Mouse (Mus musculus): ENCODE measurements around the gene Ampd2. TPM values are rescaled to one million over a fixed set of nuclear protein-coding genes. Genes with fewer than 3 reads are reported as not detected.

Gene Ampd2
- polyA plus RNA-seq (2015; fragmentation: Nextera tagmentation; extraction: Ambion mirVana) = 55.7 and 64.3 TPM in 2 replicates

DNA sequence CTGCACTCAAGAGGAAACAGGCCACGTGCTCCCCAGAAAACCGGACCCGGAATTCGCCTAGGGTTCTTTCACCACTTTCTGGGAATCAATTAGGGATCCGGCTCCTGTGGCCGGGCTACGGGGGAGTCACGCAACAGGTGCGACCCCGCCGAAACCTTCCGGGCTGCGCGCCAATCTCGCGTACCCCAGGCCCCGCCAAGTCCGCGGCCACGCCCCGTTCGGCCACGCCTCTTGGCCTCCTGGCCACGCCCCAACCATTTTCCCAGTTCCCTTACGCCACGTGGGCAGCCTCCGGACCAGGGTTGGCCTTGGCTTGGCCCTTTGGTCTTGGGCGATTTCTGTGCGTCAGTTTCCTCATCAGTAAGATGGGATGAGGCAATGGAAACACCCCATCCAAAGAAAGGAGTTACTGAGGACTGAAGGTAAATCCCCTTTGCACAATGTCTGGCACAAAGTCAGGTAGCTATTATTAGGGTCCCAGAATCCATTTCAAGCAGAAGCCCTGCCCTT lies at the start of gene Ampd2:
Ampd2 (minus strand) TSS at position 182 of the 510 bp plus-strand sequence.
- Histone ChIP-seq H3K4me2 (ENCODE audit: low read length) (peak within 1 kb of the TSS; percentile 100), H3K4me1 (replicated peaks; ENCODE audit: control insufficient read depth, insufficient read depth, low read length) (peaks cover 43% of the 10 kb centered on the region), H3K4me3 (replicated peaks; ENCODE audit: low read length) (peak within 1 kb of the TSS; percentile 62), H3K27ac (ENCODE audit: low read length) (peak within 1 kb of the TSS; percentile 57), H3K27me3 (replicated peaks; ENCODE audit: control insufficient read depth, insufficient read depth, low read length) (no peaks in the 10 kb centered on the region), H3K36me3 (ENCODE audit: control insufficient read depth, insufficient read depth) (no peaks in the 10 kb centered on the region), H3K9ac (replicated peaks; ENCODE audit: low read depth, low read length) (peak within 1 kb of the TSS; percentile 69), H3K9me3 (ENCODE audit: control insufficient read depth, low read length) (no peaks in the 10 kb centered on the region)
- no peak for ATAC-seq
- WGBS = under 1% methylated on average over 29 of the region's 29 CpGs

DNA sequence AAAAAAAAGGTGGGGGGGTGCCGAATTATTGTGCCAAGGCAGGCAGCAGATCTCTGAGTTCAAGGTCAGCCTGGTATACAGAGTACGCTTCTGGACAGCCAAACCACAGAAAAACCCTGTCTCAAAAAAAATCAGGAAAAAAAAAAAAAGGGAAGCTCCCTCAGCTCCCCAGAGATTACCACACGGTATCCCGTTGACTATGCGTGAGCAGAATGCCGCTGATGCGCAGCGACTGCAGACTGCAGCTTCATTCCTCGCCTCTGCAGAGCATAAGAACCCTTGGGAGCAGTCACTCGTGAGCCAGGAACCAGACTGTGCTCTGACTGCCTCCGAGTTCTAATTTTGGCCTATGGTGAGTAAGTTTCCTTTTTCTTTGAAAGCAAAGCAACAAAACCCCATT lies 48.2 kb upstream of the Ampd2 start:
- H3K4me3 ChIP-seq (replicated peaks; ENCODE audit: low read length) = no peak overlapping the region
- no peaks in the 10 kb centered on the region for H3K27me3 ChIP-seq (replicated peaks; ENCODE audit: control insufficient read depth, insufficient read depth, low read length)
- H3K36me3 ChIP-seq (ENCODE audit: control insufficient read depth, insufficient read depth) = peaks cover 2% of the 10 kb centered on the region; the same call in 1 of the 2 replicates
- ATAC-seq = peak; percentile 73; the same call in 1 of the 2 replicates
- no peak overlapping the region for H3K27ac ChIP-seq (ENCODE audit: low read length)
- no peak overlapping the region for H3K9ac ChIP-seq (replicated peaks; ENCODE audit: low read depth, low read length)
- H3K9me3 ChIP-seq (ENCODE audit: control insufficient read depth, low read length) = no peaks in the 10 kb centered on the region
- WGBS = 71% methylated on average over 11 of the region's 11 CpGs
- H3K4me1 ChIP-seq (replicated peaks; ENCODE audit: control insufficient read depth, insufficient read depth, low read length) = peaks cover 7% of the 10 kb centered on the region
- H3K4me2 ChIP-seq (ENCODE audit: low read length) = no peak overlapping the region

DNA sequence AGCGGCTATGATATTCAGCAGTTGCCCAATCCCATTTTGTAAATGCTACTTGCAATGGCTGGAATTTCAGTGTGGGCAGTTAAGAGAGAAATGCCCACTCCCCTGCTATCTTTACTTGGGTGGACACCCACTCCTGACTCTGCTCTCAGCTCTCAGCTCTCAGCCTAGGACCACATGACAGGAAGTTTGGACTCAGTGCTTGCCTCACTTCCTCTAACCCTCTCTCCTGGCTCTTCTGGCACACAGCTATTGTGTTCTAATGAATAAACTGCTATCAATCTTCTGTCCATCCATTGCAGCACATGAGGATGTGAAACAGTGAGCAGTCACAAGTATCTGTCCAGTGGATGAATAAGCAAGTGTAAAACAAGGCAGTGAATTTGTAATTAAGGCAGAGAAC lies 46.0 kb upstream of the Ampd2 start:
- Histone ChIP-seq H3K4me2 (ENCODE audit: low read length) (no peak overlapping the region), H3K27me3 (replicated peaks; ENCODE audit: control insufficient read depth, insufficient read depth, low read length) (no peaks in the 10 kb centered on the region), H3K9ac (replicated peaks; ENCODE audit: low read depth, low read length) (no peak overlapping the region), H3K27ac (ENCODE audit: low read length) (no peak overlapping the region), H3K36me3 (ENCODE audit: control insufficient read depth, insufficient read depth) (peaks cover 2% of the 10 kb centered on the region; the same call in 1 of the 2 replicates), H3K9me3 (ENCODE audit: control insufficient read depth, low read length) (no peaks in the 10 kb centered on the region), H3K4me1 (replicated peaks; ENCODE audit: control insufficient read depth, insufficient read depth, low read length) (0 out of 2 replicates have a peak, but pooled peaks cover 2% of the 10 kb centered on the region), H3K4me3 (replicated peaks; ENCODE audit: low read length) (no peak overlapping the region)
- ATAC-seq = no peak
- WGBS = 84% methylated on average over 1 of the region's 1 CpGs

DNA sequence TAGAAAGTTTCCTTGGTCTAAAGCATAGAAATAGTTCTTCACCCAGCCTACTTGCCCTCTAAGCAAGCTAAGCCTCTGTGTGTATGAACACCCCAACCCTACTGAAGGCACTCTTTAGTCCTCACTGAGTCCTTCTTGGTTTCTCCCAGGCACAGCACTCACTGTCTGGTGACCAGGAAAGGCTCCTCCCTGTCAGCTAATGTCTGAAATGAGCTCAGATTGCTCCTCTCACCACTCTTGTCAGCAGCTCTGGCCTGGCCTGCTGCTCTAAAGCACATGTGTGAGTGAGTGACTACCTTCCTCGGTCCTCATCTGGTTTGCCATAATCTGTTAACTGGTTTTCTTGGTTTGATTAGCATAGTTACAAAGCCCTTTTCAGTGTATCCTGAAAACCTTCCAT lies 45.4 kb upstream of the Ampd2 start:
- 83% methylated on average over 1 of the region's 1 CpGs for WGBS
- Histone ChIP-seq H3K27me3 (replicated peaks; ENCODE audit: control insufficient read depth, insufficient read depth, low read length) (no peaks in the 10 kb centered on the region), H3K9me3 (ENCODE audit: control insufficient read depth, low read length) (no peaks in the 10 kb centered on the region), H3K27ac (ENCODE audit: low read length) (no peak overlapping the region), H3K4me1 (replicated peaks; ENCODE audit: control insufficient read depth, insufficient read depth, low read length) (0 out of 2 replicates have a peak, but pooled peaks cover 2% of the 10 kb centered on the region), H3K4me3 (replicated peaks; ENCODE audit: low read length) (no peak overlapping the region), H3K9ac (replicated peaks; ENCODE audit: low read depth, low read length) (no peak overlapping the region), H3K36me3 (ENCODE audit: control insufficient read depth, insufficient read depth) (no peaks in the 10 kb centered on the region), H3K4me2 (ENCODE audit: low read length) (no peak overlapping the region)
- no peak for ATAC-seq

DNA sequence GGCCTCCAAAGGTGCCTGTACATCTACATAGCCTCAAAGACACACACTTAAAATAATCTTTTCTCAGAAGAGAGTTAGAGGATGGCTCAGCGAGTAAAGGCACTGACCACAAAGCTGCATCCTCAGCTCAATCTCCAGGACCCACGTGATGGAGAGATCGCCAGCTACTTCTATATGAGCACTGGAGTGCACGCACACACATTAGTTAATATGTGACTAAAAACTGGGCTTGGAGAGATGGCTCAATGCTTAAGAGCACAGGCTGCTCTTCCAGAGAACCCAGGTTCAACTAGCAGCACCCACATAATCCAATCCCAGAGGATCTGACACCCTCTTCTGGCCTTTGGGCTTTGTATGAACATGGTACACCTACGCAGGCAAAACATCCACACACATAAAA lies 44.8 kb upstream of the Ampd2 start:
- Histone ChIP-seq H3K27me3 (replicated peaks; ENCODE audit: control insufficient read depth, insufficient read depth, low read length) (no peaks in the 10 kb centered on the region), H3K9me3 (ENCODE audit: control insufficient read depth, low read length) (no peaks in the 10 kb centered on the region), H3K27ac (ENCODE audit: low read length) (no peak overlapping the region), H3K4me2 (ENCODE audit: low read length) (no peak overlapping the region), H3K9ac (replicated peaks; ENCODE audit: low read depth, low read length) (no peak overlapping the region), H3K4me3 (replicated peaks; ENCODE audit: low read length) (no peak overlapping the region), H3K36me3 (ENCODE audit: control insufficient read depth, insufficient read depth) (no peaks in the 10 kb centered on the region), H3K4me1 (replicated peaks; ENCODE audit: control insufficient read depth, insufficient read depth, low read length) (0 out of 2 replicates have a peak, but pooled peaks cover 2% of the 10 kb centered on the region)
- ATAC-seq = no peak
- 97% methylated on average over 5 of the region's 5 CpGs for WGBS

DNA sequence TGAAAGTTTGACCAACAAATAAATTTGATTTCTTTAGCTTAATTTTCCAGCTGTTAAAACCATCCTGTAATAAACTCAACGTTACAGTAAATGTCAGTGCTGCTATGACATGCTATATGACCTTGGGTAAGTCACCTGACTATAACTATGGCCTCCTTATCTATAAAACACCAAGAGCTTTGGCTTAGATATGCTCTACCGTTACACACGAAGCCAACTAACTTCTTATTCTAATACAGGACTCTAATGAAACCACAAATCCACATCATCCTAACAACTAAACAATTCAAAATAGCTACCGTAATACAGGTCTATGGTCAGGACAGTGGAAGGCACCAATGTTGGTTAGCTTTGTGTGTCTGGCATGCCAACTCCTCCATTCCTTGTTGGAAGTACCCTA lies 43.4 kb upstream of the Ampd2 start:
- 94% methylated on average over 4 of the region's 4 CpGs for WGBS
- no peaks in the 10 kb centered on the region for H3K9me3 ChIP-seq (ENCODE audit: control insufficient read depth, low read length)
- no peak overlapping the region for H3K27ac ChIP-seq (ENCODE audit: low read length)
- H3K4me3 ChIP-seq (replicated peaks; ENCODE audit: low read length) = no peak overlapping the region
- H3K9ac ChIP-seq (replicated peaks; ENCODE audit: low read depth, low read length) = no peak overlapping the region
- 0 out of 2 replicates have a peak, but pooled peaks cover 2% of the 10 kb centered on the region for H3K4me1 ChIP-seq (replicated peaks; ENCODE audit: control insufficient read depth, insufficient read depth, low read length)
- H3K36me3 ChIP-seq (ENCODE audit: control insufficient read depth, insufficient read depth) = no peaks in the 10 kb centered on the region
- no peak for ATAC-seq
- H3K27me3 ChIP-seq (replicated peaks; ENCODE audit: control insufficient read depth, insufficient read depth, low read length) = no peaks in the 10 kb centered on the region
- H3K4me2 ChIP-seq (ENCODE audit: low read length) = no peak overlapping the region

DNA sequence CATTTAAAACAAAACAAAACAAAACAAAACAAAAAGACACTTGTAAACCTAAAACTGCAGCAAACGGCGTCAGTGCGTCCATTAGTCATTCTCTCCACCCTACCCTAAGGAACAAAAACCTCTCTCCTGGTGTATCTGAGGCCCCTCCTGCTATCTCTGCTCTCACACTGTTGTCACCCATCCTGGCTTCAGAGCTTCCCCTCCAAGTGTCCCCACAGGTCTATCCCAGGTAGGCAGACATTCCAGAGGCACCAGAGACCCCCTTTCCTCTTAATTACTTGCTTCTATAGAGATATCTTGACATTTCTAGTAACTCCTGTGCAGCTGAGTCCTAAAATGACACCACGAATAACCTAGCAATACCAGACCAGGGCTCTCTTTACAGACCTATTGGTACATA lies 42.9 kb upstream of the Ampd2 start:
- Histone ChIP-seq H3K4me3 (replicated peaks; ENCODE audit: low read length) (no peak overlapping the region), H3K27ac (ENCODE audit: low read length) (no peak overlapping the region), H3K4me1 (replicated peaks; ENCODE audit: control insufficient read depth, insufficient read depth, low read length) (no peaks in the 10 kb centered on the region), H3K9ac (replicated peaks; ENCODE audit: low read depth, low read length) (no peak overlapping the region), H3K27me3 (replicated peaks; ENCODE audit: control insufficient read depth, insufficient read depth, low read length) (no peaks in the 10 kb centered on the region), H3K36me3 (ENCODE audit: control insufficient read depth, insufficient read depth) (no peaks in the 10 kb centered on the region), H3K4me2 (ENCODE audit: low read length) (no peak overlapping the region), H3K9me3 (ENCODE audit: control insufficient read depth, low read length) (no peaks in the 10 kb centered on the region)
- ATAC-seq = no peak
- 95% methylated on average over 4 of the region's 4 CpGs for WGBS

DNA sequence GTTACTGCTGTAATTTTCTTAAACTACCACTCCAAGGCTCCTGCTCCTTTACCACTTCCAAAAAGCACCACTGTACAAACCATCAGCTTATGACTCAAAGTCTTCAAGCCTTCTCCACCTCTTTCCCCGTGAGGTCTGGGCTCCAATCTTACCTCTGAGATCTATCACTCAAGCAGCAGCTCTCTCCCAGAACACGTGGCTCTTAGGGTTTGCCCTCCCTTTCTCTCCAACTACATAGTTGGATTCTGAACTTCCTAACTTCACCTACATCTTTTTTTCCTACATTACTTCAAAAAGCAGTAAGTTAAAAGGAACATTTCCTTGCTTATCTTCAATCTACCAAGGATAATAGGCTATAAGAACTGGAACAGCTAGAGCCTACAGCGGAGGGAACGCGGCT lies 42.1 kb upstream of the Ampd2 start:
- Histone ChIP-seq H3K4me3 (replicated peaks; ENCODE audit: low read length) (no peak overlapping the region), H3K4me2 (ENCODE audit: low read length) (no peak overlapping the region), H3K9ac (replicated peaks; ENCODE audit: low read depth, low read length) (no peak overlapping the region), H3K27ac (ENCODE audit: low read length) (no peak overlapping the region), H3K27me3 (replicated peaks; ENCODE audit: control insufficient read depth, insufficient read depth, low read length) (no peaks in the 10 kb centered on the region), H3K36me3 (ENCODE audit: control insufficient read depth, insufficient read depth) (no peaks in the 10 kb centered on the region), H3K9me3 (ENCODE audit: control insufficient read depth, low read length) (no peaks in the 10 kb centered on the region), H3K4me1 (replicated peaks; ENCODE audit: control insufficient read depth, insufficient read depth, low read length) (no peaks in the 10 kb centered on the region)
- no peak for ATAC-seq
- 86% methylated on average over 5 of the region's 5 CpGs for WGBS

DNA sequence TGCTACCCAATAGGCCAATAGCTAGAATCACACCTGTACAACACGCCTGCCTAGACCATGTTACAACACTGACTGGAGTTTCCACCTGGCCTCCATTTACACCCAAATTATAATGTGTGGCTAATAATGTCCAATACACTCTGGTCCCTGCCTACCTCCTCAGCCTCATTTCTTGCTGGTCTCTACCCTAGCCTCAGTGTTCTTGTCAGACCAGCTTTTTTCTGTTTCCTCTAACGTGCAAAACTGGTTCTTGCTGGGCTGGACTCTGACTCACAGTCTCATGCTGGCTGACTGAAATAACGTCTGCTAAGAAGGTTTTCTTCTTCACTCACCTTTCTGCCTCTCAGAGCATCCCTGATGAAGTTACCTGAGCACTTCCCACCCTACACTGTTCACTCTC lies 39.9 kb upstream of the Ampd2 start:
- Histone ChIP-seq H3K9ac (replicated peaks; ENCODE audit: low read depth, low read length) (no peak overlapping the region), H3K27ac (ENCODE audit: low read length) (no peak overlapping the region), H3K4me1 (replicated peaks; ENCODE audit: control insufficient read depth, insufficient read depth, low read length) (no peaks in the 10 kb centered on the region), H3K36me3 (ENCODE audit: control insufficient read depth, insufficient read depth) (peaks cover 9% of the 10 kb centered on the region; the same call in 1 of the 2 replicates), H3K9me3 (ENCODE audit: control insufficient read depth, low read length) (no peaks in the 10 kb centered on the region), H3K4me3 (replicated peaks; ENCODE audit: low read length) (no peak overlapping the region), H3K27me3 (replicated peaks; ENCODE audit: control insufficient read depth, insufficient read depth, low read length) (no peaks in the 10 kb centered on the region), H3K4me2 (ENCODE audit: low read length) (no peak overlapping the region)
- ATAC-seq = no peak
- WGBS = 96% methylated on average over 3 of the region's 3 CpGs

DNA sequence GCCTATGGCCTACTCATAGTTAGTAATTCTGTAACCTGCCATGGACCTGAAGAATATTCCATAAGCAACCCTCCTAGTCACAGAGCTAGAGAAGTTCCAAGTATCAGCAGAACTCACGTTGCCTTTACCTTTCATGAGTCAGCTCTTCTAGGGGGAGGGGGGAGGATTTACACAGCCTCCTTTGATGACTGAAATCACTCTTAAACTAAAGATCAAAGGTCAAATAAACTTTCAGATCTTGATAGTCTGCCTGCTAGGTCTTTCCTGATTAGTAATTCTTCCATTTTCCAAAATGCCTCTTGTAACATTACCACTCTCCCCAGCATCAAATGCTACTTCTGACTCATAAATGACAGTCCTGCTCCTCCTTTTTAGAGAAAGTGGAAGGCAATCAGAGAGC lies 37.7 kb upstream of the Ampd2 start:
- no peak overlapping the region for H3K4me2 ChIP-seq (ENCODE audit: low read length)
- no peak overlapping the region for H3K27ac ChIP-seq (ENCODE audit: low read length)
- no peaks in the 10 kb centered on the region for H3K4me1 ChIP-seq (replicated peaks; ENCODE audit: control insufficient read depth, insufficient read depth, low read length)
- no peak overlapping the region for H3K9ac ChIP-seq (replicated peaks; ENCODE audit: low read depth, low read length)
- no peaks in the 10 kb centered on the region for H3K27me3 ChIP-seq (replicated peaks; ENCODE audit: control insufficient read depth, insufficient read depth, low read length)
- 76% methylated on average over 1 of the region's 1 CpGs for WGBS
- H3K9me3 ChIP-seq (ENCODE audit: control insufficient read depth, low read length) = no peaks in the 10 kb centered on the region
- peaks cover 9% of the 10 kb centered on the region; the same call in 1 of the 2 replicates for H3K36me3 ChIP-seq (ENCODE audit: control insufficient read depth, insufficient read depth)
- no peak overlapping the region for H3K4me3 ChIP-seq (replicated peaks; ENCODE audit: low read length)
- no peak for ATAC-seq
